Mouse (Mus musculus) hindbrain, embryonic 16.5 days (tissue): ENCODE measurements around the gene Egfem1. TPM values are rescaled to one million over a fixed set of nuclear protein-coding genes. Genes with fewer than 3 reads are reported as not detected.

Source experiments
- ATAC-seq: fragments of 200-750 bp; cut with Nextera tagmentation; 2 replicates; pipeline ENCODE4 v1.8.0; 2017; ENCODE audit warnings: moderate TSS enrichment, moderate library complexity
- H3K27ac ChIP-seq: fragments of 300-500 bp; sonication (generic); 2 replicates; pipeline ENCODE4 v1.5.1; 2014; ENCODE audit warnings: low read depth, mild to moderate bottlenecking, control low read depth, low read length, moderate library complexity
- H3K27me3 ChIP-seq: fragments of 300-500 bp; sonication (generic); replicated peaks from 2 replicates; pipeline ENCODE4 v1.6.1; 2014; ENCODE audit warnings: low read length; ENCODE audit not compliant: control insufficient read depth, insufficient read depth
- H3K36me3 ChIP-seq: fragments of 300-500 bp; sonication (generic); 2 replicates; pipeline ENCODE4 v1.6.1; 2014; ENCODE audit warnings: mild to moderate bottlenecking, low read length, moderate library complexity, mixed read lengths; ENCODE audit not compliant: control insufficient read depth, insufficient read depth
- H3K4me1 ChIP-seq: fragments of 300-500 bp; sonication (generic); 2 replicates; pipeline ENCODE4 v1.6.1; 2014; ENCODE audit warnings: low read depth, low read length; ENCODE audit not compliant: control insufficient read depth, insufficient read depth
- H3K4me2 ChIP-seq: fragments of 300-500 bp; sonication (generic); 2 replicates; pipeline ENCODE4 v1.6.1; 2014; ENCODE audit warnings: mild to moderate bottlenecking, low read length, control low read depth, moderate library complexity
- H3K4me3 ChIP-seq: fragments of 300-500 bp; sonication (generic); 2 replicates; pipeline ENCODE4 v1.5.1; 2014; ENCODE audit warnings: mild to moderate bottlenecking, low read length, control low read depth, moderate library complexity
- H3K9ac ChIP-seq: fragments of 300-500 bp; sonication (generic); 2 replicates; pipeline ENCODE4 v1.6.1; 2014; ENCODE audit warnings: low read depth, mild to moderate bottlenecking, control low read depth, low read length, moderate library complexity
- H3K9me3 ChIP-seq: fragments of 300-500 bp; sonication (generic); 2 replicates; pipeline ENCODE4 v1.6.1; 2014; ENCODE audit warnings: mild to moderate bottlenecking, low read length, moderate library complexity; ENCODE audit not compliant: control insufficient read depth
- WGBS: fragments of 180-500 bp; shearing (Covaris S2); extraction: QIAGEN DNeasy Blood & Tissue Kit; methylation state at CpG from one replicate; pipeline ENCODE4 v1.1.7; 2014; 5-methylcytosine and 5-hydroxymethylcytosine counted together
- polyA plus RNA-seq: library from polyadenylated mRNA; unstranded; fragments of >200 nt; fragmentation: Nextera tagmentation; extraction: Ambion mirVana; gene quantifications from 2 replicates; pipeline ENCODE4 v1.2.1, GENCODE M21; 2015

Egfem1 gene
- polyA plus RNA-seq, 1 experiment from 2014 or later = 4.6 TPM

DNA sequence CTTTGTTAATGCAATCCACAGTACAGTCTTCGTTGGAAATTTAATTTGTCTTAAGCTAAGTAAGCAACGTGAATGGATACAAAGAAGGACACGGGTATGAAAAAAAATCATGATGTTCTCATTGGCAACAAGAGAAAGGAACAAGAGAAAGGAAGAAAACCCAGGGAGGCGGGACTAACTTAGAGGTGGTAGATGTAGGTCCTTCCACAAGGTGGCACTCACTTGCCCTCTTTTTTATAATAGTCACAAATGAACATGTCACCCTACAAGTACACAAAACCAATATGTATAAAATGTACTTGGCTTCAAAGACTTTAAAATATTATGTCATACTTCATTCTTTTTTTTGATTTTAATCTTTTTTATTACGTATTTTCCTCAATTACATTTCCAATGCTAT, 288.7 kb downstream of the Egfem1 start:
- H3K4me3 ChIP-seq = no peak overlapping the region
- no peak overlapping the region for H3K4me2 ChIP-seq
- H3K9ac ChIP-seq = no peak overlapping the region
- no peaks in the 10 kb centered on the region for H3K27me3 ChIP-seq
- H3K9me3 ChIP-seq = no peaks in the 10 kb centered on the region
- ATAC-seq = no peak
- WGBS = 72% methylated on average over 5 of the region's 5 CpGs
- no peak overlapping the region for H3K27ac ChIP-seq
- H3K4me1 ChIP-seq = no peaks in the 10 kb centered on the region
- no peaks in the 10 kb centered on the region for H3K36me3 ChIP-seq

DNA sequence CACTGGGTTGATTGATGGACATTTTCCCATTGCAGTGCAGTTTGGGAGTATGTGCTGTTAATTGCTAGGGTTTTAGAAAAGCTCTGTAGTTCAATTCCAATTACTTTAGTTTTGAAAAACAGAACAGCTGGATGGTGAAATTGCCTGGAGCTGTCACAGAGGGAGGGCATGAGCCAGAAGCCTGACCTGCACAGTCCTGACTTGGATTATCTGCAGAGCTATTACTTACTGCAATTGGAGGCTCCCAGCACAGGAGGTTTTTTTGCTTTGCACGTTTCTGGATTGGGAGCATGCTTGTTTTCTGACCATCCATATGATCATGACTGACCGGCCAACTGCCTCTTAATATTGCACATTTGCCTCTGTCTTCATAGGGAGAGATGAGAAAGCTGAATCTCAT, 299.4 kb downstream of the Egfem1 start:
- Histone ChIP-seq H3K4me3 (no peak overlapping the region), H3K9me3 (no peaks in the 10 kb centered on the region), H3K27ac (no peak overlapping the region), H3K27me3 (no peaks in the 10 kb centered on the region), H3K4me2 (no peak overlapping the region), H3K9ac (no peak overlapping the region; the same call in 1 of the 2 replicates), H3K36me3 (no peaks in the 10 kb centered on the region), H3K4me1 (no peaks in the 10 kb centered on the region)
- WGBS = 55% methylated on average over 2 of the region's 2 CpGs
- ATAC-seq = peak; percentile 67; the same call in 1 of the 2 replicates

DNA sequence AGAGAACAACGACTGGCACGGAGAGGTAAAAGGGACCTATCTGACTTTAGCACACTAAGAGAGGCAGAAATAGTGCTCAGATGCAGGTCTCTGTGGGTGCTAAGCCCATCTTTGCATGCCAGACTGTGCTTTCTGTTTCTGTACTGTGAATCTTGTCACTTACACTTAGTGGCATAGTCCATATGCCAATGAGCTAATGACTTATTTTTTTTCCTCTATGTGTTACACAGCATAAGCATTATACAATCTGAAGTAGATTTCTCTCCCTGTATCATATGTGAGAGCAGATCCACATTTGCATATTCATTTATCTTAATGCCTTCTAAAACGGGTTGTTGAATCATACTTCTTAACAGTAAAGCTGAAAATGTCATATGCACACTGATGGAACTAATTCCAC, 317.2 kb downstream of the Egfem1 start:
- no peak overlapping the region for H3K4me3 ChIP-seq
- H3K9me3 ChIP-seq = no peaks in the 10 kb centered on the region
- H3K36me3 ChIP-seq = no peaks in the 10 kb centered on the region
- no peak overlapping the region for H3K27ac ChIP-seq
- no peak overlapping the region for H3K9ac ChIP-seq
- no peaks in the 10 kb centered on the region for H3K4me1 ChIP-seq
- 78% methylated on average over 3 of the region's 3 CpGs for WGBS
- H3K4me2 ChIP-seq = no peak overlapping the region
- H3K27me3 ChIP-seq = no peaks in the 10 kb centered on the region
- no peak for ATAC-seq

DNA sequence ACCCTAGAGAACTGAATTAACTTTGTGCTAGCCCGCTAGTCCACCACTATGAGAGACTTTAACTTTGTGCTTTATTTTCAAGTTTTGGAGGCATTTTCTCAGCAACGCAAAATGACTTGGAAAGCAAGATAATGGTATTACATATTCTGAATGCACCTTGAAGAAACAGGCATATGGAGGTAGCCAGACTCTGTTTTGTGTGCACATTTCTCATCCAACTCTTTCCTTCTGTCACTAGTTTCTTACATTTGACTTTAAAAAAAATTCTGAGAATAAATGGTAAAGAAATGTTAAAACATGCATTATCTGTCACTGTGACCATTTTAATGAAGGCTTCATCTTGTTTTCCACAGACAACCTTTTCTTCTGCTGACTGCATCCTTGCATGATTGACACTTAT, 339.8 kb downstream of the Egfem1 start:
- no peaks in the 10 kb centered on the region for H3K36me3 ChIP-seq
- no peak for ATAC-seq
- no peaks in the 10 kb centered on the region for H3K4me1 ChIP-seq
- 94% methylated on average over 2 of the region's 2 CpGs for WGBS
- no peak overlapping the region for H3K27ac ChIP-seq
- no peaks in the 10 kb centered on the region for H3K27me3 ChIP-seq
- no peak overlapping the region for H3K9ac ChIP-seq
- no peak overlapping the region for H3K4me2 ChIP-seq
- H3K9me3 ChIP-seq = no peaks in the 10 kb centered on the region
- no peak overlapping the region for H3K4me3 ChIP-seq

DNA sequence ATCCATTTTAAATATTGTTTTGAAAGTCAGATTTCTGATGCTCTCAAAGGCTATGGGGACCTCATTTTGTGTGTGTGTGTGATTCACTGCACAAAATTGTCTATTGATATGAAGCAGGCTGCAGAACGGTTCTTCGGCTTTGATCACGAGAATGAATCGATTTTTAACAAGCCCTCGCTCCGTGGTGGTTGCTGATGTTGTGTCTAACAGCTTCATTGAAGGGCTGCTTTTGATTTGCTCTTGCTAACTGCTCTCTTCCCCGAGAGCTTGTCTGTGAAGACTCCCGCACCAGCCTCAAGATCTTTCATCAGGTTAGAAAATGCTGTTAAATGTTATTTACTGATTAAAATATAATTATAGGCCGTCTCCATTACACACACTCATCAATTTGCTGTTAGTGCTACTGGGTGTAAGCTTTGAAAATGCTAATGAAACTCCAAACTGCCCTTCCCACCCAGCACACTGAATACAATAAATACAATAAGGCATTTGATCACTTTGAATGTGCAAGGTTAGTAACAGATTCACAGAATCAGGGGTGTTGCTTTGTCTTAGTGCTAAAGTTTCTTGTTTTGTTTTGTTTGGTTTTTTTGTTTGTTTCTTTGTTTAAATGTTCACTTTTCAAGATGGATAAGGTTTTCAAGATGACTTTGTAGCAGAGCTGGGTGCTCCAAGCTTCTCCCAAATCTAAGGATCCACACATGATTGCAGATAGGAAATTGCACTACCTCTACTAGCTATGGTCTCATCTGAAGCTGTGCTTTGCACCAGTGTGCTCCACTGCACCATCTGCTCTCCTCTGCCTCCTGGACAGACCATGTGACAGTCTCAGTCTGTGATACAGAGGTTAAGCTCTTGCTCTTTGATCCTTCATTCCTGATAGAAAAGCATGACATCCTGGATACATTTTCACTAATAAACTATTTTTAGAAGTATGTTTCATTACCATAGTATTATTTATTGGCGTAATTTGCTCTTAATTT, 350.6 kb downstream of the Egfem1 start:
- H3K4me3 ChIP-seq = no peak overlapping the region
- no peaks in the 10 kb centered on the region for H3K9me3 ChIP-seq
- H3K4me2 ChIP-seq = no peak overlapping the region
- H3K27me3 ChIP-seq = no peaks in the 10 kb centered on the region
- no peak overlapping the region; the same call in 1 of the 2 replicates for H3K9ac ChIP-seq
- no peaks in the 10 kb centered on the region for H3K36me3 ChIP-seq
- 28% methylated on average over 10 of the region's 10 CpGs for WGBS
- no peak overlapping the region for H3K27ac ChIP-seq
- ATAC-seq = peak; percentile 79; the same call in 1 of the 2 replicates
- peaks cover 5% of the 10 kb centered on the region for H3K4me1 ChIP-seq

DNA sequence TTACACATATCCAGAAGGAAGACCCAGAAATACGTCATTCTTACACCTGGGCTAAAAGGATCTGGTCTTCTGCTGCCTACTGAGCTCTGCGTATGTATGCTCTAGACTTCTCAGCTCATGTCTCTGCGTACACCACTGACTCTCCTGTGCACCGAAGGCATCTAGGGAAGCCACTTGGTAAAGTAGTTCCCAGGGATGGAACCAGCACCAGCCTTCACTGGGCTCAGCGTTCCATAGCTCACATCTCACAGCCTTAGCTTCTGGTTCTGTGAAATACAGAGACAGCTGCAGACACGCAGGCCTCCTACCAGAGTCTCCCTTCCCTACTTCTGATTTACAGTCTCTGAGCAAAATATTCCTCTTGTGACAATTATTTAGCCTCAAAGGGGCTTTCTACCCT, 361.2 kb downstream of the Egfem1 start:
- Histone ChIP-seq H3K9ac (no peak overlapping the region), H3K9me3 (no peaks in the 10 kb centered on the region), H3K4me1 (no peaks in the 10 kb centered on the region), H3K4me3 (no peak overlapping the region), H3K27ac (no peak overlapping the region), H3K4me2 (no peak overlapping the region), H3K27me3 (no peaks in the 10 kb centered on the region), H3K36me3 (no peaks in the 10 kb centered on the region)
- WGBS = 90% methylated on average over 6 of the region's 6 CpGs
- peak; percentile 24; the same call in 1 of the 2 replicates for ATAC-seq

DNA sequence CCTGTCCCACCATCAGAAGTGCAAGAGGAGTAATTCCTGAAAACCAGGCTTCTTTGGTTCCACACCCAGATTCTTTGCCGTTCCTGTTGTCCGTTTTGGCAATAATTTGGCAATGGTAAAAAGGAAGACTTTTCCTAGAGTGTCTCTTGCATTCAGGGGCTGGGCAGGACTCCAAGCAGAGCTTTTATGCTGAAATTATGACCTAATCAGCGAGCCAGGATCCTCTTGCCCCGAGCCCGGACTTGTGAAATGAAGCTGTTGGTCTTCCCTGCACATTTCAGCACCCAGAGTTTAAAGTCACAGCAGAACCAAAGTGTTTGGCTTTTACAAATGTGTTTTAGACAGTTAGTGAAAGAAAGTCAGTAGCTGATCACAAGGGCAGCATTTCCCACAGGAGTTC, 362.8 kb downstream of the Egfem1 start:
- Histone ChIP-seq H3K4me3 (no peak overlapping the region), H3K27me3 (no peaks in the 10 kb centered on the region), H3K9me3 (no peaks in the 10 kb centered on the region), H3K4me2 (no peak overlapping the region), H3K4me1 (no peaks in the 10 kb centered on the region; the same call in 1 of the 2 replicates), H3K27ac (no peak overlapping the region), H3K9ac (no peak overlapping the region), H3K36me3 (no peaks in the 10 kb centered on the region)
- WGBS = 63% methylated on average over 5 of the region's 5 CpGs
- ATAC-seq = no peak

DNA sequence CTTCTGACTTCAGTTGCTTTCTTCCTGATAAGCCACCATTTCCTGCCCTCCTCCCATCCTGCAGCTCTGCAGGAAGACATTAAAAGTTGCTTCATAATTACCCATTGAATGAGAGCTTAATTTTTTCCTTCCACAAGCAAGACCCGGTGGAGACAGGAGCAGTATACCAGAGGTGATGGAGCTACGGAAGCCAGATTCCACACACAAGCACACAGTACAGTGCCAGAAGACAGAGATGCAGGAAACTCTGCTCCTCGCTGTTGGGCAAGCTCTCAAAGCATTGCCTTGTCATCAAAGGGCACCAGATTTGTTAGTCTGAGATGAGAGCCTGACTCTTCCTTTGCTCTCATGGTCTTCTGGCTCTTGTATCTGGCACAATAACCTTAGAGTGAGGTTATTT, 364.3 kb downstream of the Egfem1 start:
- 58% methylated on average over 3 of the region's 3 CpGs for whole genome bisulfite sequencing
- Histone ChIP-seq H3K9ac (no peak overlapping the region), H3K27me3 (no peaks in the 10 kb centered on the region), H3K4me2 (no peak overlapping the region), H3K36me3 (no peaks in the 10 kb centered on the region), H3K9me3 (no peaks in the 10 kb centered on the region), H3K27ac (no peak overlapping the region), H3K4me1 (no peaks in the 10 kb centered on the region; the same call in 1 of the 2 replicates), H3K4me3 (no peak overlapping the region)
- ATAC-seq = no peak

DNA sequence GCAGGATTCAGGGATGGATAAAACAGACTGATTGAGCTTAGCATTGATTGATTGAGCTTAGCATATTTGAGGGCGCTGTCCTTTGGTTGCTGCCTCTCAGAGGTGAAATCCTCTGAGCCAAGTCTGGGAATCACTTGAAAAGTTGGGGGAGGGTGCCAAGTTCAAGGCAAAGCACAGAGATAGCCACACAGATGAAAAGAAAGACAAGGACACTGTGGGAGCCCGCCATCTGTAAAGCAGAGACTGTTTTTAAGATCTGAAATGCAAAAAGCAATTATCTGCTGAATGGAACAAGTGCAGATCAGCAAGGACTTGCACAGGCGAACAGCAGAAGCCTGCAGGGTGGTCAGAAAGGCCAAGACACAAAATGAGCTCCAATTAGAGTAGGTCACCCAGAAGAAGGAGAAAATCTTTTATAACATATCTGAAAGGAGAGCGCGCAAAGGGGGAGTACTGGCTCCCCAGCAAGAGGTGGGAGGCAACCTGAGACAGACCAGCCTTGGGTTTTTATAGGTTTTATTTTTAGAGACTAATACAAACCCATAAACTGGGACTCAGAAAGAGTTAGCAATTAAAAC, 367.1 kb downstream of the Egfem1 start:
- Histone ChIP-seq H3K27me3 (no peaks in the 10 kb centered on the region), H3K36me3 (no peaks in the 10 kb centered on the region), H3K9me3 (no peaks in the 10 kb centered on the region), H3K9ac (no peak overlapping the region), H3K27ac (no peak overlapping the region), H3K4me2 (no peak overlapping the region), H3K4me3 (no peak overlapping the region), H3K4me1 (no peaks in the 10 kb centered on the region; the same call in 1 of the 2 replicates)
- WGBS = 45% methylated on average over 5 of the region's 5 CpGs
- ATAC-seq = peak; percentile 17; the same call in 1 of the 2 replicates
